Mouse (Mus musculus): ENCODE measurements around the gene S1pr2. TPM values are rescaled to one million over a fixed set of nuclear protein-coding genes. Genes with fewer than 3 reads are reported as not detected.
A peak's percentile ranks its signal among the peaks of the same experiment; 100 is the strongest.

Gene S1pr2
- polyA plus RNA-seq, 1 experiment: 11.7 TPM

DNA sequence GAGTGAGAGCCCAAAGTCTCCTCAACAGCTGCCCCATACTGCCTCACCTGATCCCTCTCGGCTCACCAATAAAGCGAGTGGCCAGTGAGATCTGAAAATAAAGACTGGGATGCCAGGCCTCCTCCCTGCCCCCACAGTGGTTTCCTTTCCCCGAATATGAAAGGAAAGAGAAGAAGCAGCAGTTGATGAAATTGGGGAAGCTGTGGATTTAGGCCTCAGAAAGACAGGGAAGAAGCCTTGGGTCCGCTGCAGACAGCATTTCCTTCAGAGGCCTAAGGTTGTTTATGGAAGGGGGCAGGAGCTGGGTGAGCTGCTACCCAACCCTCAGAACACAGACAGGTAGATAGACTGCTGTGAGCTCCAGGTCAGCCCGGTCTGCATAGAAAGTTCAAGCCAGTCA lies 9.8 kb downstream of the S1pr2 start:
- no peak for DNase-seq (ENCODE audit: low spot score)

DNA sequence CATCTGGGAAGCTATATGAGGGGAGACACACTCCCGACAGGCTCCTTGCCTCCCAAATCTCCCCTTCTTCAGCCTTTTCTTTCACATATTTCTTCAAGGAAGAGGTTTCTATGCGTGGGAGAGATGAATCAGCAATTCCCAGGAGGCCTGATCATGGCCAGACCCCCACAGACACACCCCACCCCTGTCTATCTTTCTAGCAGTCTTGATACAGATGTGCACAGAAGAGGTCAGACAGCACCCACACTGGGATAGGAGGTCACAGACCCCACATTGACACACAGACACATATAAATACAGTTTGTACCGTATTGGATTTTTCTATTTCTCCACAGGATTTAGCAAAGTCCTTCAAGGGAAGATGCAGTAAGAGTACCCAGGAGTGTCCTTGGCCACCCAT lies 10.6 kb downstream of the S1pr2 start:
- no peak for DNase-seq (ENCODE audit: low spot score)

DNA sequence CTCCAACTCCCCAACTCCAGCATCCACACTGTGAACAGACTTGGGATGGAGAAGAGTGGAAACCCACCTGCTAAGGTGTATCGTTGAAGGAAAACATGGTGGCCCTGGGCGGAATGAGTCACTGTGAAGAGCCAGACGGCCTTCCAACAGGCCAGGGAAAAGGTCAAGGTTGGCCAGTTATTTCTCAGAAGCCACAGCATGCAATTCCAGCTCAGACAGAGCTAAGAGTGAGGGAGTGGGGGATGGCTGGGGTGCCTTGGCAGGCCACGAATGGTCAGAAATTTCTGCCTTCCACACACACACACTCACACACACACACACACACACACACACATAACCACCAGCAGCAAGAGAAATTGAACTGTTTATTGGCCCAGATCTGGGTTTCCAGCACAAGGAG lies 11.0 kb downstream of the S1pr2 start:
- no peak for DNase-seq (ENCODE audit: low spot score)

DNA sequence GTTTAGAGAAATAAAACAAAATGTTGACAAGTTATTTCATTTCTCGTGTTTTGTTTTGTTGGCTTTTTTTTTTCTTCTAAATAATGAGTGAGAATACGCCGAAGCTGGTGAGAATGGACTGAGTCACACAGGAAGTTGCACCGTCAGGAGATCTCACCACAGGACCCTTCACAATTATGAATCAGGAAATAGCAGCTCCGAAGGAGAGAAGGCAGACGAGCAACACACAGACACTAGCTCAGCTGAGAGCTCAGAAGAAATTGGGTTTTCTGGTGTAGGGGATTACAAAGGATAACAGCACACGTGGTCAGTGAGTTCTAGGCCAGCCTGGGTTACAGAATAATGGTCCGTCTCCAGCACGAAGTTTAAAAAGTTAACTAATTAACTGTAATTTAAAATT lies 15.0 kb downstream of the S1pr2 start:
- no peak for DNase-seq (ENCODE audit: low spot score)

DNA sequence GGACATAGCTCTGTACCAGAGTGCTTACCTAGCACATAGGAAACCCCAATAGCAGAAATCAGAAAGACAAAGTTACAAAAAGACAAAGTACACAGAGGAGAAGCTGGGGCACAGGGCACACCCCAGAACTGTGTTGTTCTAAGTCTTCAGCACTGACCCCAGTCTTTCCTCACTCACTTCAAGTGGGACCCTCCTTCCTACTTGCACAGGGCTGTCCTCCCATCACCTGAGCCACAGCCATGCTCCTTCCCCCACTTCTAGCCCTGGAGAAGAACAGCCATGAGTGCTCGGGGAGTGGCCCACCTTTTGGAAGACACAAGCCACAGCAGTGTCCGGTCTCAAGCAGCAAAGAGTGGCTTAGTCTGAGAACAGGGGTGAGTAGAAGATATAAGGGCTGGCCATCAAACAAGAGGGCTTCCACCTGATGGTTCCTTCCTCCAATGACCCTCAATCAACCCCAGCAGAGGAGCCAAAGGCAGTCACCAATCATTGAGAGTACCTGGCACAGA lies 17.1 kb downstream of the S1pr2 start, which contains the start of gene Dnmt1:
Dnmt1 (minus strand) TSS at position 459 of the 509 bp plus-strand sequence.
- DNase-seq (ENCODE audit: low spot score): no peak

DNA sequence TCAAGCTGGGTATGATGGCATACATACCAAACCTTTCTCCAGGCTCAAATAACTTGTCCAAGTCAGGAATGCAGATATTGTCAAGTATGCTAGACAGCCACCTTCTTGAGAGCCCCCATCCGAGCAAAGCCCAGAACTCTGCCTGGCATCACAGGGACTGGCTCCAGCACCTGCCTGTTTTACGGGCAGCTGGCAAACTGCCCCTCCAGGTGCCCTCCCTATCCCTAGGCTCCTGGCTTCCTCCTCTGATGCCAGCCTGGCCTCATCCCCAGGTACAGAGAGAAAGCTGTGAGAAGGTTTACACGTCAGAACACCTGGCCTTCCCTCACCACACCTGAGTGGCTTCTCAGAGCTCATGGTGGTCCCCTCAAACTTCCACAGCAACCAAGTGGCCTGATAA lies 19.6 kb downstream of the S1pr2 start:
- no peak for DNase-seq (ENCODE audit: low spot score)

DNA sequence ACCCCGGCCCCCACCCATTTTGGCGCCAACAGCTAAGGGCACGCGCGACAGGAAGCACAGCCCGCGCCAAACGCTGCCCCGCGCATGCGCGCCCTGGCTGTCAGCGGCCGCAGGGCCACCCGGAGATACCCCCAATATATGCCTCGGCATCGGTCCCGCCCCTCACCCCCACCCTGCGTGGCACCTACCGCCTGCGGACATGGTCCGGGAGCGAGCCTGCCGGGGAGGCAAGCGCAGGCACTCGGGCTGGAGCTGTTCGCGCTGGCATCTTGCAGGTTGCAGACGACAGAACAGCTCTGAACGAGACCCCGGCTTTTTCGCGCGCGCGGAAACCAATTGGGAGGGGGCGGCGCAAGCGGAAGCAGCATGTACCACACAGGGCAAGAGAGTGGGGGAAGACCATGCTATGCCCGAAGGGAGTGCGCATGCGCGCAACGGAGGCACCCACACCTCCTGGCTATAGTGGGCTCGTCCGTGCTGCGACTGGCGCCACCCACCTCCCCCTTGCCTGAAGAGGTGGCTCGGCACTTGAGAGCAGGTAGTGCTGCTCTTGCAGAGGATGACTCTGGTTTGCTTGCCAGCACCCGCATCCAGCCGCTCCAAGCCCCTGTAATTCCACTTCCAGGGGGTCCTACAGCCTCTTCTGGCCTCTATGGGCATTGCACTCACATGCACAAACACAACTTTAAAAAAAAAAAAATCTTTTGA lies 23.9 kb downstream of the S1pr2 start:
- DNase-seq (ENCODE audit: low spot score): peak; percentile 83

DNA sequence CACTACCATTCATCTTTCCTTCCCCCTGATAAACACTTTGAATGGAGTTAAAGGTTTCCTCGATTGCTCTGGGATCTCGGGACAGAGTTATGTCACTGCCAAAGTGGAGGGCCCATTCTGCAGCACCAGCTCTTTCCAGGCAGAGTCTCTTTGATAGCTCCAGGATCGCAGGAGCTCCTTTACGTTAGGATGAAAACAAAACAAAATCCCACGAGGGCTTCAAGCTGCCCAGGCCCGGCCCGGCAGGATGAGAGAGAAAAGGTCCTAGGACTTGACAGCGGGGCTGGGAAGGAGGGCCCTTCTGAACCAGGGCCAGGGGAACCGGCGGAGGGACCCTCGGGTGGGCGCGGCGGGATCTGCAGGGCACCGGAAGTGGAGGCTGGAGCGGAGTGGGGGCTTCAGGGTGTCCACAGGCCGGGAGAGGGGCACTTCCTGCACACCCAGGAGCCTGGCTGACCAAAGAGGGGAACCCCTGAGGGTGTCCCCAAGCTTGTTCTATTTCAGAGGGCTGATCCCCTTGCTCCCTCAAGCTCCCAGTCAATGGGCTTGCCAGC lies 24.5 kb downstream of the S1pr2 start:
- DNase-seq (ENCODE audit: low spot score): no peak

DNA sequence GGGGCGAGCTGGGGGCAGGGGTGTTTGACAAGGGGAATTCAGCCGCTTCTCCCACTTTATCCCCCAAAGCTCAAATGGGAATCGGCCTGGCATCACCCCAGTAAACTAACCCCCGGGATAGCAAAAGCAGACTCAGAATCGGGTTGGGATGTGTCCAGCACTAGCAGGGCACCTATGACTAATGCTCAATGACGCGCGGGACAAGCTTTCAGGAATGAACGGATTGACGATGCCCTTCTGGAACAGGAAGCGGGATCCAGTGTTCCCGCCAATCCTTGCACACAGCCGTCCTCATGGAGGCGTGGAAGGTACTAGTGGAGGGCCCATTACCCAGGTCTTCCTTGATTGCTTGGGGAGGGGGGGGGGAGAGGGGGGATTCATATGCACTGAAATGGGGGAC lies 25.1 kb downstream of the S1pr2 start:
- no peak for DNase-seq (ENCODE audit: low spot score)

DNA sequence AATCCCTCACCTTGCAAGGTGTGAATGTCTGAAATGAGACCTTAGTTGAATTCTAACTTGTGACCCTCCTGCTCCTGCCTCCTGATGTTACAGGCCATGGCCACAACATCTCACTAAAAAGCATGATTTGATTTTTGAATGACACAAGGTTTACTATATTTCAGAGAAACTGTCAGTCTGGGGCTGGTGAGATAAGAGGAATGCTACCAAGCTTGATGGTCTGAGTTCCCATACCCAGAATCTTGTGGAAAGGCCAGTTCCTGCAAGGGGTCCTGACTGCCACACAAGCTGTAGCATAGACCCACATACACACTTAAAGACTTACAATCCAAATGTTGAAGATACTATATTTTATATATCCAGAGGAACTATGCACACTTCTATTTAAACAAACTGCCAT lies 26.2 kb downstream of the S1pr2 start:
- no peak for DNase-seq (ENCODE audit: low spot score)

DNA sequence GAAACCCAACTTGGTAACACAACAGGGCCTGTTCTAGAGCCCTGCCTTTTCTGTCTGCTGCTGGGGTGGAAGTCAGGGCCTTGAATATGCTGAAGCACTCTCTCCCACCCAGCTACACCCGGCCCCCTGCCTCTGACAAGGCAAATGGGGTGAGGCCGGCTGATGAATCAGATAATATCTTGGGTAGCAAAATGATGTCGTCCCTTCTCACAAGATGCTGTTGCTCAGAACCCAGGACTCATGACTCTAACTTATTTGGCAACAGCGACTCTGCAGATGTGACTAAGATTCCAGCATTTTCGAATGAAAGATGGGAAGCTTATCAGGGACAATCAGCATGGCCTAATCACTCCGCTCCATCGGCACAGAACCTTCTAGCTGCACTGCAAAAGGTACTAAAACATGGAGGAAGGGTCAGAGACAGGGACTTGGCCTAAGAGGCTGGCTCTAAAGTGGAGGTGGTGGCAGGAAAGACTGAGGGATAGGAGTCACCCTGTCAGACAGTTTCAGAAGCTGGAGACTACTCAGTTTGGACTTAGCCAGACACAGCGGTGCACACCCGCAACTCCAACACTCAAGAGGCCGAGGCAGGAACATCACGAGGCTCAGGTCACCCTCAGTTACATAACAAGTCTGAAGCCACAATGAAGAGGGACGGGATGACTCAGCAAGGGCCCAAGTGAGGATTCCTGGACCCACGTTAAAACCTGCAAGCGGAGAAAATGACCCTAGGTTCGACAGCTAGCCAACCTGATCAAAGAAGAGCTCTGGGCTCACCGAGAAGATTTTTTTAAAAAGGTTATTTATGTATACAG lies 30.3 kb downstream of the S1pr2 start:
- no peak for DNase-seq (ENCODE audit: low spot score)

DNA sequence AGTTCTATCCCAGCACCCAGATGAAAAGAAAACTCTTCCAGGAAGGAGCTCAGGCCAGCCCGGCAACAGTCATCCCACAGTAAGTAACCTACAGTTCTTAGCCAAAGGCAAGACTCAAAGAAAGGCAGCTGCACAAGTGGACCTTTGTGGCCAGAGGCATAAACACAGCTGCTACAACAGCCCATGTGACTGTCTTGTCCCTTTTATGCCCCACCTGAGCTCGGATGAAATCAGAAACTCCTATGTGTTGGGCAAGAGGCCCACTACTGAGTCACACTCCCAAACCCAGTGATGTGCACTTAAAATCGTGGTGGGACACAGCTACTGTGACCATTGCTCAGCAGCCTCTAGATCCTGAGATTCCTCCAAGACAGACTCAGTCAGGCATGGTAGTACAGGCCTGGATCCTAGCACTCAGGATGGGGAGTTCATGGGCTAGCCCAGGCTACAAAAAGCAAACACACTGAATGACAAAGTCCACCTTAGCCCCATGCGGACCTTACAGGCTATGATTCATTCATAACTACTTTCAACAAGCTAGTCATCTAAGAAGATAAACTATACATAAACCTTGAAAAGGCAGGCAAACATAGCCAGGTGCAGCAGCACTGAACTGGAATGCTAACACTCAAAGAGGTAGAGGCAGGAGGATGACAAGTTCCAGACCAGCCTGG lies 31.7 kb downstream of the S1pr2 start:
- DNase-seq (ENCODE audit: low spot score): no peak

DNA sequence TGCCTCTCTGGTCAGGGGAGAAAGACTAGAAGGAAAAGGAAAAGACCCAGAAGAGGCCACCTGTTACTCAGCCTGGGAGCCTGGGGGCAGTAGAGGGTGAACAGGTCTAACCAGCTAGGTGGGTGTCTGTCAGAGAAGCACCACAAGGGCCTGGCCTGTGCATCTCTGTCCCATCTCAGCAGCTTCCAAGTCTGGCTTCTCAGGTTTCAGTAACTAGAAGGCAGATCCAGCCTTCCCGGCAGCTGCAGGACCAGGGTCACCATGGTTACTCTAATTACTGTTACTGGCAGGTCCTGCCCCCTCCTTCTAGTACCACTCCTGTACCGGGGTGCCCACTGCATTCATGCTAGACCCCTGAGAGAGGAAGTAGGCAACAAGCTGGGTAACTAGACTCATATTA lies 32.7 kb downstream of the S1pr2 start:
- DNase-seq (ENCODE audit: low spot score): no peak

DNA sequence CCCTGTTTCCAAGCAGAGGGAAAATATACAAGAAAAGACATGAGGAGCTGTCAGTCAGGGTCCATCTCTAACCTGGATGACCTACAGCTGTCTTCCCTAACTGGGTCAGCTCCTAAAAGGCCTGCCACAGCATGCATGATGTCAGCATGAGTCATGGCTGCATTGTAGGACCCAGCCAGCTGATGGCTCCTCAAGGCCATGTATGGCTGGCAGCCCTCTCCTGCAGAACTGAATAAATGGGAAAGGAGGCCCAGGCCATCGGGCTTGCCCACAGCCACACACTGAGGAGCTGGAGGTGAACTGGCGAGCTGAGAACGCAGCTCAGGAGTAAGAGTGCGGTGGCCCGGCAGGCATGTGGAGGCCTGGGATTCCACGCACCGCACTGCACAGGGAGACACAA lies 33.2 kb downstream of the S1pr2 start:
- peak; percentile 28 for DNase-seq (ENCODE audit: low spot score)

DNA sequence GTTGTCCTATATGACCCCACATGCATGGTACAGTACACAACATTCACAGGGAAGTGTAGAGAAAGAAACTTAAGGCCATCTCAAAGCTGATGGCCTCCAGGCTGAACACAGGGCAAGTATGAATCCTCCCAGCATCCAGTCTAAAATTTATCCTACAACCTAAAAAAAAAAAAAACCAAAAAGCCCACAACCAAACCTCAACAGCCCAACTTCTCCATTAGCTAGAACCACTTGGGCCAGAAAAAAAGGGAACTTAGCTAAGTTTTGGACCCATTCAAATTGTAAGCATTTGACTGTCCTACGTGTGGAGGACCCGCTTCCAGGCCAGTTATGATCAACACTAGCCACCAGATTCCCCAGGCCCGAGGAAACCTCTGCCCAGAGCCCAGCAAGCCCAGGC lies 53.3 kb downstream of the S1pr2 start:
- no peak for DNase-seq (ENCODE audit: low spot score)

DNA sequence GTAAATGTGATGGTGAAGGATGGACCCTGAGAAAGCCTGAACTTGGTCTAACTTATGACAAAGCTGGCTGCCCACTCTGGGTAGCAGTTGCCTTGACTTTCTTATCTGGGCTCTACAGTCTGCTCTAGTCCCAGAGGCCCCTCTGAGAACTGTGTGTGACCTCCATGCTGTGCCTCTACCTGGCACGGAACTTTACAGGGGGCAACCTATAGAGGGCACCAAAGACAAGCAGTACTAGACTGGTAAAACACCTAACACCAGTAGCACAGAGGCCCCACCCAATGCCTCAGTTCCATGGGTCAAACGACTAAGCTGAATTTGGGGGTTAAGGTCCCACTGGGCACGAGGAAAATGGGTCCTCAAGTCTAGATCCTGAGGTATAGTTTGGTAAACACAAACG lies 60.4 kb downstream of the S1pr2 start:
- no peak for DNase-seq (ENCODE audit: low spot score)

Other genes with a start within 250 kb of the S1pr2 start
- gene Olfm2, start 230.4 kb downstream of the S1pr2 start, polyA plus RNA-seq (2012; rRNA removed): 4.7 and 6.2 TPM in 2 replicates
- gene Col5a3, start 161.7 kb downstream of the S1pr2 start, polyA plus RNA-seq (2012; rRNA removed): 13.5 and 14.3 TPM in 2 replicates
- gene Rdh8, start 158.3 kb downstream of the S1pr2 start, polyA plus RNA-seq (2012; rRNA removed): not detected in 2 replicates
- 59.3 and 71.9 TPM in 2 replicates for gene A230050P20Rik, start 108.1 kb downstream of the S1pr2 start, polyA plus RNA-seq (2012; rRNA removed)
- gene Angptl6, start 97.1 kb downstream of the S1pr2 start, polyA plus RNA-seq (2012; rRNA removed): 6.8 and 7.0 TPM in 2 replicates
- 38.7 and 59.6 TPM in 2 replicates for gene Ppan, start 88.6 kb downstream of the S1pr2 start, polyA plus RNA-seq (2012; rRNA removed)
- 136 and 141 TPM in 2 replicates for gene Eif3g, start 78.2 kb downstream of the S1pr2 start, polyA plus RNA-seq (2012; rRNA removed)
- 19.1 and 19.7 TPM in 2 replicates for gene Dnmt1, start 16.9 kb downstream of the S1pr2 start, polyA plus RNA-seq (2012; rRNA removed)
- 78.8 and 88.8 TPM in 2 replicates for gene Mrpl4, start 26.0 kb upstream of the S1pr2 start, polyA plus RNA-seq (2012; rRNA removed)
- gene Icam1, start 39.2 kb upstream of the S1pr2 start, polyA plus RNA-seq (2012; rRNA removed): 27.4 and 28.7 TPM in 2 replicates
- 1.1 and 1.5 TPM in 2 replicates for gene Icam4, start 52.6 kb upstream of the S1pr2 start, polyA plus RNA-seq (2012; rRNA removed)
- 1.2 TPM in 2 replicates for gene Icam5, start 55.3 kb upstream of the S1pr2 start, polyA plus RNA-seq (2012; rRNA removed)
- 0.43 TPM in 1 of 2 replicates, not detected in the other for gene Zglp1, start 90.3 kb upstream of the S1pr2 start, polyA plus RNA-seq (2012; rRNA removed)
- gene Gm49373, start 96.3 kb upstream of the S1pr2 start, polyA plus RNA-seq (2012; rRNA removed): 0.80 and 0.94 TPM in 2 replicates
- gene Fdx1l, start 96.8 kb upstream of the S1pr2 start, polyA plus RNA-seq (2012; rRNA removed): 51.2 and 63.1 TPM in 2 replicates
- gene Gm38431, start 115.2 kb upstream of the S1pr2 start, polyA plus RNA-seq (2012; rRNA removed): 1.3 and 1.8 TPM in 2 replicates
- 24.2 and 33.2 TPM in 2 replicates for gene Raver1, start 115.2 kb upstream of the S1pr2 start, polyA plus RNA-seq (2012; rRNA removed)
- gene Tyk2, start 154.5 kb upstream of the S1pr2 start, polyA plus RNA-seq (2012; rRNA removed): 23.9 and 28.5 TPM in 2 replicates
- gene Cdc37, start 173.2 kb upstream of the S1pr2 start, polyA plus RNA-seq (2012; rRNA removed): 198 and 211 TPM in 2 replicates
- 8.3 and 11.6 TPM in 2 replicates for gene Pde4a, start 188.9 kb upstream of the S1pr2 start, polyA plus RNA-seq (2012; rRNA removed)